ENCODE assay signal across 8 mouse cellular contexts in genomic region chr9:63909618-63910017, GRCm38 (mm10).
A peak's percentile ranks its signal among the peaks of the same experiment; 100 is the strongest.
DNase-seq lines count a peak whose midpoint lies in the region; ATAC-seq and TF ChIP-seq lines count a peak whose summit lies in the region.

No protein-coding gene starts in this region.

- H3K36me3 ChIP-seq in liver, postnatal 0 days (replicated peaks; ENCODE audit: insufficient read depth, low read length) = no peaks in the 10 kb centered on the region

- H3K4me2 ChIP-seq in liver, postnatal 0 days (ENCODE audit: low read depth, low read length) = no peak overlapping the region

- TF ChIP-seq CTCF in liver, postnatal 0 days (IDR thresholded peaks at IDR 0.05; ENCODE audit: low read depth) = peak; percentile 98

- no peaks in the 10 kb centered on the region for H3K9me3 ChIP-seq in liver, postnatal 0 days (ENCODE audit: low read length)

- ATAC-seq in common myeloid progenitor, adult 5-6 weeks (replicated peaks; ENCODE audit: low read depth, poor library complexity, severe bottlenecking) = peak; percentile 87
- peak; percentile 68; the same call in 1 of the 2 replicates for ATAC-seq in granulocyte monocyte progenitor cell, adult 5-6 weeks (replicated peaks; ENCODE audit: poor library complexity, severe bottlenecking)
- ATAC-seq in liver, postnatal 0 days = no peak

- H3K27ac ChIP-seq in liver, postnatal 0 days (ENCODE audit: low read depth) = no peak overlapping the region

- no peak for TF ChIP-seq EP300 in liver, postnatal 0 days (IDR thresholded peaks at IDR 0.05; ENCODE audit: low read depth)

- H3K27me3 ChIP-seq in liver, postnatal 0 days (ENCODE audit: insufficient read depth, low read length) = 0 out of 2 replicates have a peak, but pooled peaks cover 2% of the 10 kb centered on the region

- H3K4me1 ChIP-seq in liver, postnatal 0 days (ENCODE audit: insufficient read depth) = no peaks in the 10 kb centered on the region

- no peak overlapping the region for H3K4me3 ChIP-seq in liver, postnatal 0 days (ENCODE audit: low read depth, low read length)

- DNase-seq in A20 (ENCODE audit: low read depth, low spot score) = peak; percentile 76
- peak; percentile 63 for DNase-seq in T-cell, adult 2 months (ENCODE audit: low spot score)
- DNase-seq in kidney, postnatal 14 days = peak; percentile 81
- DNase-seq in liver, postnatal 0 days = peak; percentile 82
- DNase-seq in right cerebral cortex, postnatal 10 days (ENCODE audit: low spot score in 2 of 2) = peak; percentile 78 to 84
- DNase-seq in urinary bladder, adult 2 months (ENCODE audit: low spot score) = peak; percentile 70

- H3K9ac ChIP-seq in liver, postnatal 0 days (replicated peaks) = no peak overlapping the region

- WGBS in liver, postnatal 0 days (ENCODE audit: insufficient replicate concordance) = 14% methylated on average over 5 of the region's 5 CpGs
